Mouse (Mus musculus): ENCODE measurements around the gene E2f6.
A peak's percentile ranks its signal among the peaks of the same experiment; 100 is the strongest.

The E2f6 gene

GRCm38 (mm10) chr12:16800959-16801315, 9.8 kb upstream of the E2f6 start:
- DNase-seq = no peak

- DNase-seq = no peak
Observed at GRCm38 (mm10) chr12:16803237-16803955, 7.4 kb upstream of the E2f6 start.

GRCm38 (mm10) chr12:16803956-16804430, 6.8 kb upstream of the E2f6 start:
- DNase-seq = no peak

DNA sequence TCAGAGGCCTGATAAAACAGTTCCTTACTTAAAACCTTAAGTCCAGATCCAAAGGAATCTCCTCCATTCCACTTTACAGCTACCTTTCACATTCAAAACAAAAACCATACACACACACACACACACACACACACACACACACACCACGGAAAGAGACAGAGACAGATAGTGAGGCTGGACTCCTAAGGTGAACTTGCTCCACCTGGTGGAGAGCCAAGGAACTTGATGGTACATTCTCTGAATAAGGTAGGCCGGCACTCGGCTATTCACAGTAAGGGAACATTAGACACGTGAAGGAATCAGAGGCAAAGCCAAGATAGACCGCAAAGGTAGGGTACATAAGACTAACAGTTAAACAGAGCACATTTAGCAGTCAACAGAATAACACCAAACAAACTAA, 5.3 kb upstream of the E2f6 start:
- DNase-seq = peak; percentile 69

GRCm38 (mm10) chr12:16808045-16808444, 2.7 kb upstream of the E2f6 start:
- no peak for DNase-seq

- no peak for DNase-seq
Observed at GRCm38 (mm10) chr12:16811477-16811876, 714 bp downstream of the E2f6 start.

DNA sequence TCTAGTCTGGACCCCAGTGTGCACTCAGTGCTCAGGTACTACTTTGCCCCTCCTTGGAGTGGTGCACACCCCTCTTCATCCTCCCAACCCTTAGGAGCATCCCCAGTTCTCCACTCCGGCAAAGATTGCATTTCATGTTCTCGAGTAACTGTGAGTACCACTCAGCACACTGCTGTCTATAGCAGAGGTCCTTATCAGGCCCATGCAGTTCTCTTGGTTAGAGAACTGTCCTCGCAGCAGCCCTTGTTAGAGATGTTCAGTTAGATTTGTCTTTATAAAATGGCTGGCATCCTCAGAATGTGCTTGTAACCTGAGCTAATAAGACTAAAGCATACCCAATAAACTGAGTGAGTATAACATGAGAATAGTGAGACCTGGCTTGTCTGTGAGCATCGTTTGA, 6.4 kb downstream of the E2f6 start:
- DNase-seq = no peak

DNA sequence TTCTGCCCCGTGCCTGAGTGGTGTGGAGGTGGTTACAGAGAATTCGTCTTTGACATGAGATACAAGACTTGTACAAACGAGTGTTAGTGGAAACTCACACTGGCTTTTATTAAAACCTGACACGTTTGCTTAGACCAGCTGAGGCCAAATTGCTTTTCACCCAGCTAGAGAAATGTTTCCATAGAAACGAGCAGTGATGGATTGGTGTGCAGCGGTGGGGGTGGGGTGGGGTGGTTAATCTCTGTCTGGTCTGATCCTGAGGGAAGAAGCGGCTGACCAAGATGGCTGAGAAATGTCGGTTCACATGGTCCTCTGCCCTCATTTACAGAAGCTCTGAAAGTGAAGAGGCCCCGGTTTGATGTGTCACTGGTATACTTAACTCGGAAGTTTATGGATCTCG, 7.8 kb downstream of the E2f6 start:
- DNase-seq = no peak

DNA sequence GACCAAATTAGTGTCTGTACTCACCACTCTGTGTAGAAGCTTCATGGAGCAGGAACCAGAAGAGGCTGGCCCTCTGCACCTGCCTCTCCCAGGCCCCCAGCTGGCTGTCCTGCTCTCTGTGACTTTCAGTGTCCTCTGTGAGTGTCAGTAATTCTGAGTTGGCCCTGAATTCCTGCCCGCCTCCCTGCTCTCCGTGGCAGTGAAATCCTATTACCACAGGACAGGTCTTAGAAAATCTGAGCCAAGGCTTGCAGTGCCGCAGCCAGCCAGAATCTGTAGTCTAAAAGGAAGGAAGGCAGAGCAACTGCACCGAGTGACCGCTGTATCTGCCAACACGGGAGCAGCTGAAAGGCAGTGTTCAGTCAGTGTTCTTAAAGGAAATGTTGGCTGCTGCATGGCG, 10.0 kb downstream of the E2f6 start:
- DNase-seq = no peak

DNA sequence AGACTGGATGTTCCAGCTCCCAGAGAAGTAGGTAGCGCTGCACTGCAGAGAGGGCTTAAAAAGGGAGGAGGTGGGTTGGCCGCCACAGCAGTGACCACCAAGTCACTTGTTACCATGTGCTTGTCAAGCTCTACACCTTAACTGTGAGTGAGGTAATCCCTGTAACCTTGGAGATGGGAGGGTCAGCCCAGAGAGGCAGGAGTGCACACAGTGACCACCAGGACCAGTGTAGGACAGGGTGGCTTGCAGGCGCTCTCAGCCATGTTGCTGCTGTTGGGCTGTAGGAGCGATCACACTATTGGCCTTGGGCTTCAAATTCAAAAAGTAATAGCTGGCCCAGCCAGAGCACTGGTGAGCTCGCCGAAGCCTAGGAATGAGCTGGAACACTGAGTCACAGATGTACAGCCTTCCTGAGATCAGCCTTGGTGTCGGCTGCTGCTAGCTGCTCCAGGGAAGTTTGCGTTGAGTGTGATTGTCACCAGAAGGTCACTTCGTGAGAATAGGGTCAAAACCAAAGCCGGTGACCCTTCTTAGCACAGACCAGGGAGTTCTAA, 11.5 kb downstream of the E2f6 start:
- DNase-seq = no peak

DNA sequence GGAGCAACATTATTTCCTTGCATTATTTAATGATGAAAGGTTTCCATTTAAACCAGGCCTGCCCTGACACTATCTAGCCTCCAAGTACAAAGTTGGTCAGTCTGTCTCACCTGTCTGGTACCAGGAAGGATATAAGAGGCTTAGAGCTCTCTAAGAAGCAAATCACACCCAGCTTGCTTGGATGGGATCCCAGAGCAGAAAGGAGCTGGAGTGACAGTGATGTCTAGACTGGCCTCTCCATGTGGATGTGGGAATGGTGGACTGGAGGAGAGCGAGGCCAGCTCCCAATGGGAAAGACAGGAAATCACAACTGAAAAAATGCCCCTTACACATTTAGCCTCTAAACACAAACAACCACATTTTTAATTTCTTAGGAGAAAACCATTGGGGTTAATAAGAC, 12.9 kb downstream of the E2f6 start:
- DNase-seq = no peak

- no peak for DNase-seq
Observed at GRCm38 (mm10) chr12:16828505-16828904, 17.7 kb downstream of the E2f6 start.

DNA sequence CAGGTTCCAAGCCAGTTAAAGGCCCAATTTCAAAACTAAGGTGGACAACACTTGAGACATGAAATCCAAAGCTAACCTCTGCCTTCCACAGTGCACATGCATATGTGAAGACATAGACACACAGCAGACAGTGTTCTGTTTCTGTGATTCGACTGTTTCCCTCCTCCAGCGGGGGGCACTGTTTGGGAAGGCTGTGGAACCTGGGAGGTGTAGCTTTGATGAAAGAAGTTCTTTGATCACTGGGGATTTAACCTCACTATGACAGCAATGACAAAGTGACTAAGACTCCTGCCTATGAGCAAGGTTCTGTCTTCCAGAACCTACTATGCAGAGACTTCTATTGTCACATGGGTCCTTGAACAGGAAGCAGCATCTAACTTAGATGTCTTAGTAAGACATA, 19.0 kb downstream of the E2f6 start:
- DNase-seq = no peak

- DNase-seq = no peak
Observed at GRCm38 (mm10) chr12:16831071-16831470, 20.3 kb downstream of the E2f6 start.

GRCm38 (mm10) chr12:16834701-16835100, 23.9 kb downstream of the E2f6 start:
- DNase-seq = no peak

DNA sequence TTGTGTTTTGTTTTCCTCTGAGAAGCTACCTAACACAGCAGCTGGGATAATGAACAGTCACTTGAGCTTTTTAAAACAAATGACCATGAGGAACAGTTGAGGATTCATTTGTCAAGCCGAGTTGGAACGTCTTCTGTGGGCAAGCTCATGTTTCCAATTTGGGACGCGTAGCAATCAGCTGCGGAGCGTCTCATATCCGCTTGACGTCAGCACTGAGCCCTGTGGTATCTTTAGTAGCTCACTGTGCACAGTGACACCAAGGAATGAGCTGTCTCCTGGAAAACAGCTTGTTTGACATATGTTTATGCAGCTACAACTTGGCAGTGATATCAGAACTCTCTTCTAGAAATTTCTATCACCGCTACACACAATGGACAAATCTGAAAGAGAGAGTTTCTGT, 25.4 kb downstream of the E2f6 start:
- DNase-seq = peak; percentile 70

- no peak for DNase-seq
Observed at GRCm38 (mm10) chr12:16837766-16838165, 27.0 kb downstream of the E2f6 start.

DNA sequence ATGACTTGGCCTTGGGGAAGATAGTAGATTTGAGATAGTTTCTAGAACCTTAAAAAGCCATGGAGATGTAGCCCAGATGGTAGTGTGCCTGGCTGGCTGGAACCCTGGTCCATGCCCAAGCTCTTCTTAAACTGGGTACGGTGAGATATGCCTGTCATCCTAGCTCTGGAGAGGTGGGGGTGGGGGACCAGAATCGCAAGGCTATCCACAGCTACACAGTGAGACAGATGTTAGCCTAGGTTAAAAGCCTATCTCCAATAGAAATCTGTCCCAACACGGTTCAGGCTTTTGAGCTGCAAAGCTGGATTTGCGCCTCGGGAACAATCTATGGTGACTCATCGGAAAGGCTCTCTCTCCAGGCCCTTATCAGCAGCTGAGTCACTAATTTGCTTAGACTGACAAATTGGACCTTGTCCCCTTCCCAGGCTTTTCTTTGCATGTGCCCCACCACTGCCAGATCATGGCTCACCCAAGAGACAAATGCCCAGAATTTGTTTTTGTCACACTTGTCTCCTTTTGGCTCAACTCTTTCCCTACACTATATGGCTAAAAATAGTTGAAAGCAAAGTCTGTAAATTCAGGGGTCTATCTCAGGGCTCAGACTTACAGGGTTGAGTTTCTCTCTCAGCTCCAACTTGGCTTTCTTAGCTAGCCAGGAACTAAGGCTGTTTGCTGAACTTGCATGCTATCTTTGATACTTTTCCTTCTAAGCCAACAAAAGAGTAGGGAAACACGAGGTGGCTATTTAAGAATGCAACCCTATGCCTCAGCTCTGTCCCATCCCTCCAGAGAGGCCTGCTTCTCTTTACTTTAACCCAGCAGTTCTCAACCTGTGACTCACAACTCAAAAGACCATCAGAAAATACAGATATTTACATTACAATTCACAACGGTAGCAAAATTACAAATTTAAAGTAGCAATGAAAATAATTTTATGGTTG, 30.3 kb downstream of the E2f6 start:
- no peak for DNase-seq

DNA sequence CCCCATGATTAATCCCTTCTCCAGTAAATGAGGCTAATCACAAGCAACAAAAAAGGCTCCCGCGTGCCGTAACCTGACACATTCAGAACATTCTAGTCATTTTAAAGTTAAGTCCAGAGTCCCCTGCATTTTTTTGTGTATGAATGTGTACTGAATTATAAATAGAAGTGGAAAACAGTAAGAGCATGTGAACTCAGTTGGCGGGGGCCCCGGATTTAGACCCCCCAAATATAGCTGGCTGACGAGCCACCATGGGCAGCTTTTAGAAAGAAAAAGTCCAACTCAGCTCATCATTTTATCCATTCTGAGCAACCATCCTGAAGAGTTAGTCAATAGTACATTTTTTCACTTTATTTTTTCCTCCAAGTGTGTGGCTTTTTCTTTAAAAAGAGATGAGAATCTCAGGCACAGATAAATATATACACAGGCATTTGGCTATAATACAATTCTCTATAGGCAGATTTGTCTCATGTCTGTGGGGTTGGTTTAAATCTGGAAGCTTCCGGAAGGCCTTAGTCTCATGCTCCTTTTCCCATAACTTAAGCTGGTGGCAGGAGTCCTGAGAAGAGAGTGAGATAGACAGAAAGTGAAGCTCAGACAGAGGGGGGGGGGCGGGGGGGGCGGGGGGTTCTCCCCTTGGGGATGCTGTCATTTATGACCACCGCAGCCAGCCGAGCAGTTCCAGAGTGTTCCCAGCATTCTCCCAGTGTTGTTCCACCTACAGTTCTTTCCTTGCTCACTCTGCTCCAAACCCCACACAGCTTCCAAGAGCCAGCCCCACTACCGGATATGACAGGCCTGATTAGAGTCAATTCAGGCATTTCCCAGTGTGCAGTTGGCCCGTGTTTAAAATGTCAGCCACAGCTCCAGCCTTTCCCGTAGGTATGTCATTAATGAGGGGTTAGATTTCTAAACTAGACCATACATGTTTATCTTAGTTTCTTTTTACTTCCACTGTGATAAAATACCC, 34.1 kb downstream of the E2f6 start:
- DNase-seq = no peak

- no peak for DNase-seq
Observed at GRCm38 (mm10) chr12:16847204-16847792, 36.5 kb downstream of the E2f6 start.

GRCm38 (mm10) chr12:16848501-16848900, 37.7 kb downstream of the E2f6 start:
- no peak for DNase-seq

GRCm38 (mm10) chr12:16849821-16850220, 39.1 kb downstream of the E2f6 start:
- no peak for DNase-seq

Measured in cerebellum, adult 11 months (tissue).